Mouse (Mus musculus) brain, embryonic 14.5 days (tissue): ENCODE measurements around the gene Cntn2.

Experiments used
- CTCF ChIP-seq: fragments of 200-500 bp; IDR thresholded peaks from 2 replicates; pipeline ENCODE4 v1.5.1; 2012; ENCODE audit warnings: inconsistent platforms, mild to moderate bottlenecking, moderate library complexity, borderline replicate concordance; ENCODE audit not compliant: insufficient read depth, insufficient read length; ENCODE audit errors: extremely low read depth
- POLR2A ChIP-seq: fragments of 200-500 bp; IDR thresholded peaks from 2 replicates; pipeline ENCODE4 v1.6.1; 2012; ENCODE audit warnings: mild to moderate bottlenecking, inconsistent platforms, borderline replicate concordance; ENCODE audit not compliant: poor library complexity, insufficient read depth, insufficient read length, severe bottlenecking; ENCODE audit errors: extremely low read depth

GRCm38 (mm10) chr1:132515339-132515738 lies 27.7 kb downstream of the Cntn2 start:
- TF ChIP-seq POLR2A (no peak), CTCF (no peak)
